Mouse (Mus musculus) neural tube, embryonic 13.5 days (tissue): ENCODE results near the gene Ankrd28. TPM values are rescaled to one million over a fixed set of nuclear protein-coding genes. Genes with fewer than 3 reads are reported as not detected.

Source experiments
- ATAC-seq: fragments of 200-750 bp; cut with Nextera tagmentation; 2 replicates; pipeline ENCODE4 v1.8.0; 2017; ENCODE audit warnings: low read depth, mild to moderate bottlenecking, moderate TSS enrichment, moderate library complexity
- H3K27ac ChIP-seq: fragments of 300-500 bp; sonication (generic); replicated peaks from 2 replicates; pipeline ENCODE4 v1.5.1; 2015; ENCODE audit warnings: moderate library complexity, mild to moderate bottlenecking, inconsistent platforms
- H3K27me3 ChIP-seq: fragments of 300-500 bp; sonication (generic); 2 replicates; pipeline ENCODE4 v1.6.1; 2015; ENCODE audit warnings: mild to moderate bottlenecking, inconsistent platforms
- H3K36me3 ChIP-seq: fragments of 300-500 bp; sonication (generic); 2 replicates; pipeline ENCODE4 v1.6.1; 2015; ENCODE audit warnings: mild to moderate bottlenecking, inconsistent platforms
- H3K4me1 ChIP-seq: fragments of 300-500 bp; sonication (generic); replicated peaks from 2 replicates; pipeline ENCODE4 v1.6.1; 2015; ENCODE audit warnings: inconsistent platforms
- H3K4me2 ChIP-seq: fragments of 300-500 bp; sonication (generic); 2 replicates; pipeline ENCODE4 v1.6.1; 2015; ENCODE audit warnings: inconsistent platforms, mild to moderate bottlenecking, moderate library complexity
- H3K4me3 ChIP-seq: fragments of 300-500 bp; sonication (generic); 2 replicates; pipeline ENCODE4 v1.5.1; 2015; ENCODE audit warnings: mild to moderate bottlenecking, inconsistent platforms
- H3K9ac ChIP-seq: fragments of 300-500 bp; sonication (generic); 2 replicates; pipeline ENCODE4 v1.6.1; 2015; ENCODE audit warnings: moderate library complexity, mild to moderate bottlenecking, inconsistent platforms
- H3K9me3 ChIP-seq: fragments of 300-500 bp; sonication (generic); 2 replicates; pipeline ENCODE4 v1.6.1; 2016; ENCODE audit warnings: inconsistent platforms
- WGBS: fragments of 180-500 bp; shearing (Covaris S2); methylation state at CpG from one replicate; pipeline ENCODE4 v1.1.7; 2015; 5-methylcytosine and 5-hydroxymethylcytosine counted together
- polyA plus RNA-seq: library from polyadenylated mRNA; unstranded; fragments of >200 nt; fragmentation: Nextera tagmentation; extraction: Ambion mirVana; gene quantifications from 2 replicates; pipeline ENCODE4 v1.2.1, GENCODE M21; 2015

Gene Ankrd28
- polyA plus RNA-seq, 1 experiment from 2014 or later: 7.9 TPM

DNA sequence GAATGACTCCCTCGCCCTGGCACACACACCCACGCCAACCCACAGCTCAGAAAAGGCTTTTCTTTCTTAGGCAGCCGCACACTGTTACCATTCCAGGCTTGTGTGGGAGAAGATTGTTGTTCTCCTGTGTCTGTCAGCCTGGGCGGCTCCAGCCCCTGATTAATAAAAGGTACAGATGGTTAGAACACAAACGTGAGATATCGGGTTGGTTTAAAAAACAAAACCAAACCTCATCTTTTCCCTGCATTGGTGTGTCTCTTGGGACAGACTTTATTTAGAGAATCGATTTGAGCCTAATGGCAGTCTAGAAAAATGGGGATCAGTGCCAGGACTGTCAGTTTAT lies 890 bp upstream of the Ankrd28 start:
- Histone ChIP-seq H3K4me2 (peak overlapping the region; percentile 66), H3K4me1 (peaks cover 16% of the 10 kb centered on the region), H3K36me3 (no peaks in the 10 kb centered on the region), H3K9ac (peak overlapping the region; percentile 81), H3K27ac (peak overlapping the region; percentile 92), H3K27me3 (no peaks in the 10 kb centered on the region), H3K9me3 (peaks cover 2% of the 10 kb centered on the region; the same call in 1 of the 2 replicates), H3K4me3 (peak overlapping the region; percentile 98)
- WGBS: 5% methylated on average over 7 of the region's 7 CpGs
- peak; percentile 43; the same call in 1 of the 2 replicates for ATAC-seq

DNA sequence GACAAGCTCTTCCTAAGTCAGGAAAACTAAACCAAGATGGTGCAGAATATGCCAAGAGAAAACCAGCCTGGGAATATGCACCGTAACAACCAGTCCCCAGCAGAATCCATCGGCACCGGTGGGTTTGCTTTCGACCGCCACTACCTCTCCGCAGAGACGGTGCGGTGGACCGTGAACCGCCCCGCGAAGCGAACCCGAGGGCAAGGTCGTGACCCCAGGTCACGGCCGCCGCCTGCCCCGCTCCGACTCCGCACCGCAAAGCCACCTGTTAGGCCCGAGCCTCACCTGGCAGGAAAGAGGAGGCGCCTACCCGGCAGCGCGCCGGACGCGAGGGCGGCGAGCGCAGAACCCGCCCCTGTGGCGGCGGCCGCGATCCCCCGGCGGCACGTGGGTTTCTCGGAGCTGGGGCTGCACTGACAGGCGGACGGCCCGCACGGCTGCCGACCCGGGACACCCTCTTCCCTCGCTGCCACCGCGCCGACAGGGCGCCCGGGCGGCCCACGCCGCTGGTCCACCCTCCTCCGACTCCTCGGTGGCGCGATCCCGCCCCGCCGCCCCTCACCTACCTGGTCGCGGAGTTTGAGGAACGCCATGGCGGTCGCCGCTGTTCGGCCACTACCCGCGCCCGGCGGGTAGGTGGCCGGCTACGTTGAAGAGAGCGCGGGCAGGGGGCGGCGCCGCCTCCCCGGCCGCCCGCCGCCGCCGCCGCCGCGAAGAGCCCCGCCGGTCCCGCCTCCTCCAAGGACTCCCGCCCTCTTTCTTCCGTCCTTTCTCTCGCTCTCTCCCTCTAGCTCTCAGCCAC lies 489 bp downstream of the Ankrd28 start:
- Histone ChIP-seq H3K4me3 (peak overlapping the region; percentile 98), H3K9ac (peak overlapping the region; percentile 85), H3K36me3 (no peaks in the 10 kb centered on the region), H3K27me3 (no peaks in the 10 kb centered on the region), H3K27ac (peak overlapping the region; percentile 92), H3K4me1 (peaks cover 16% of the 10 kb centered on the region), H3K4me2 (peak overlapping the region; percentile 93), H3K9me3 (no peaks in the 10 kb centered on the region)
- WGBS: under 1% methylated on average over 92 of the region's 97 CpGs
- no peak; the same call in 1 of the 2 replicates for ATAC-seq

GRCm38 (mm10) chr14:31827221-31827620 lies 3.2 kb downstream of the Ankrd28 start:
- no peaks in the 10 kb centered on the region for H3K9me3 ChIP-seq
- H3K36me3 ChIP-seq: no peaks in the 10 kb centered on the region
- no peak overlapping the region for H3K4me2 ChIP-seq
- ATAC-seq: no peak
- no peak overlapping the region for H3K4me3 ChIP-seq
- peaks cover 14% of the 10 kb centered on the region for H3K4me1 ChIP-seq
- no peak overlapping the region for H3K27ac ChIP-seq
- no peaks in the 10 kb centered on the region for H3K27me3 ChIP-seq
- H3K9ac ChIP-seq: no peak overlapping the region

DNA sequence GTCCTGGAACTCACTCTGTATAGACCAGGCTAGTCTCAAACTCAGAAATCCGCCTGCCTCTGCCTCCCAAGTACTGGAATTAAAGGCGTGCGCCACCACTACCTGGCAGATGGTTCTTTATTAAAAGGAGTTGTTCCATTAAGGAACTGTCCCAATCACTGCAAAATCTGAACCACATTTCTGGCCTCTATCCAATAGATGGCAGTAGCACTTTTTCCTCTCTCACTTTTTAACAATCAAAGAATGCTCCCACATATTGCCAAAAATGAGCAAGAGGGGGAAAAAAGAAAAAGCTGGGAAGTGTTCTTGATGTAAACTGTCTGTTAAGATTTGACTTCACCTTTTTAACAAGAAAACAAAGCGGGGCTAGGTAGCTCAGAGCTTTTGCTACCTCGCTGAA lies 20.5 kb downstream of the Ankrd28 start:
- Histone ChIP-seq H3K36me3 (peaks cover 5% of the 10 kb centered on the region; the same call in 1 of the 2 replicates), H3K9me3 (peaks cover 4% of the 10 kb centered on the region), H3K4me1 (no peaks in the 10 kb centered on the region), H3K4me3 (no peak overlapping the region), H3K4me2 (no peak overlapping the region), H3K9ac (no peak overlapping the region), H3K27me3 (no peaks in the 10 kb centered on the region), H3K27ac (no peak overlapping the region)
- no peak for ATAC-seq
- WGBS: 92% methylated on average over 5 of the region's 5 CpGs

GRCm38 (mm10) chr14:31803791-31804190 lies 26.7 kb downstream of the Ankrd28 start:
- H3K4me2 ChIP-seq: no peak overlapping the region
- peaks cover 5% of the 10 kb centered on the region; the same call in 1 of the 2 replicates for H3K36me3 ChIP-seq
- H3K4me1 ChIP-seq: no peaks in the 10 kb centered on the region; the same call in 1 of the 2 replicates
- H3K27me3 ChIP-seq: no peaks in the 10 kb centered on the region
- ATAC-seq: no peak
- no peak overlapping the region for H3K27ac ChIP-seq
- no peak overlapping the region for H3K9ac ChIP-seq
- H3K4me3 ChIP-seq: no peak overlapping the region
- H3K9me3 ChIP-seq: peaks cover 4% of the 10 kb centered on the region
- WGBS: 60% methylated on average over 2 of the region's 2 CpGs

GRCm38 (mm10) chr14:31800976-31801375 lies 29.5 kb downstream of the Ankrd28 start:
- H3K4me3 ChIP-seq: no peak overlapping the region
- H3K36me3 ChIP-seq: no peaks in the 10 kb centered on the region
- H3K9ac ChIP-seq: no peak overlapping the region
- H3K27me3 ChIP-seq: no peaks in the 10 kb centered on the region
- no peak overlapping the region for H3K4me2 ChIP-seq
- no peaks in the 10 kb centered on the region for H3K9me3 ChIP-seq
- 87% methylated on average over 7 of the region's 7 CpGs for WGBS
- no peak for ATAC-seq
- H3K27ac ChIP-seq: no peak overlapping the region
- no peaks in the 10 kb centered on the region; the same call in 1 of the 2 replicates for H3K4me1 ChIP-seq

DNA sequence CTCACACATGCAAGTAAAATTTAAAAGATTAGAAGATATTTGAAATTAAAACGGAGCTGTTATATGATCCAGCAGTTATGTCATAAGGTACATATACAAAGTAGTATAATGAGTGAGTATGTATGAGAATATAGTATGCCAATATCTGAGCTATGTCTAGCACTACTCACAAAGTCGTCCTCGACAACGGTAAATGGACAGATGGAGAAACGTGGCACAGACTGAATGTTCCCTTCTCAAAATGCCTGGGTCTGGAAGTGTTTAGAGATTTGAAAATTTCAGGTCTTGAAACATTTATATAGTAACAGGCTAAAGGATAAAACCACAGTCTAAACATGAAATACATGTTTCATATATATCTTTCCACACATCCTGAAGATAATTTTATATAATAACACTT lies 30.0 kb downstream of the Ankrd28 start:
- Histone ChIP-seq H3K4me3 (no peak overlapping the region), H3K27me3 (no peaks in the 10 kb centered on the region), H3K36me3 (no peaks in the 10 kb centered on the region), H3K27ac (no peak overlapping the region), H3K9me3 (no peaks in the 10 kb centered on the region), H3K4me1 (no peaks in the 10 kb centered on the region; the same call in 1 of the 2 replicates), H3K9ac (no peak overlapping the region), H3K4me2 (no peak overlapping the region)
- WGBS: 91% methylated on average over 5 of the region's 5 CpGs
- no peak for ATAC-seq

GRCm38 (mm10) chr14:31798937-31799336 lies 31.5 kb downstream of the Ankrd28 start:
- 76% methylated on average over 10 of the region's 10 CpGs for WGBS
- H3K36me3 ChIP-seq: no peaks in the 10 kb centered on the region

DNA sequence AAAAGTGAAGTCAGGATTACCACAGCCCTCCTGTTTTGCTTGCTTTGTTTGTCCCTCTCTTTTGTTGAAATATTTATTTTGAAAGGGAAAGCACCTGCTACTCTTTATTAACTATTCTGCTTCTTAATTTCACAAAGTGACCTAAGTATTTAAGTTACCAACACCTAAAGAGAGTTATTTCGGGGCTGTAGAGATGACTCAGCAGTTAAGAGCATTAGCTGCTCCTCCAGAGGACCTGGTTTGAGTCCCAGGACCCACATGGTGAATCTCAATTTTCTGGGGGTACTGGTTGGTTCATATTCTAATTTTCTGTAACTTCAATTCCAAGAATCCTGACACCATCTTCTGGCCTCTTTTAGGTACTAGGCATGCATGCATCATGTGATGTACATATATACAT lies 34.9 kb downstream of the Ankrd28 start:
- no peak overlapping the region for H3K4me2 ChIP-seq
- H3K27me3 ChIP-seq: no peaks in the 10 kb centered on the region
- H3K27ac ChIP-seq: no peak overlapping the region
- peaks cover 5% of the 10 kb centered on the region; the same call in 1 of the 2 replicates for H3K4me1 ChIP-seq
- no peak for ATAC-seq
- H3K9ac ChIP-seq: no peak overlapping the region
- H3K9me3 ChIP-seq: no peaks in the 10 kb centered on the region
- H3K36me3 ChIP-seq: no peaks in the 10 kb centered on the region
- no peak overlapping the region for H3K4me3 ChIP-seq
- WGBS: 65% methylated on average over 1 of the region's 1 CpGs

More at GRCm38 (mm10) chr14:31798937-31799336, 31.5 kb downstream of the Ankrd28 start:
- Histone ChIP-seq H3K9me3 (no peaks in the 10 kb centered on the region), H3K4me3 (no peak overlapping the region), H3K27ac (no peak overlapping the region), H3K4me1 (peaks cover 5% of the 10 kb centered on the region; the same call in 1 of the 2 replicates), H3K27me3 (no peaks in the 10 kb centered on the region), H3K4me2 (no peak overlapping the region), H3K9ac (no peak overlapping the region)
- no peak for ATAC-seq

GRCm38 (mm10) chr14:31794776-31795126 lies 35.7 kb downstream of the Ankrd28 start:
- ATAC-seq: no peak; the same call in 1 of the 2 replicates
- Histone ChIP-seq H3K9ac (no peak overlapping the region), H3K4me1 (peaks cover 5% of the 10 kb centered on the region; the same call in 1 of the 2 replicates), H3K27ac (no peak overlapping the region), H3K4me3 (no peak overlapping the region), H3K4me2 (no peak overlapping the region), H3K27me3 (no peaks in the 10 kb centered on the region), H3K9me3 (no peaks in the 10 kb centered on the region), H3K36me3 (no peaks in the 10 kb centered on the region)
- WGBS: 58% methylated on average over 1 of the region's 1 CpGs

GRCm38 (mm10) chr14:31793979-31794775 lies 36.3 kb downstream of the Ankrd28 start:
- Histone ChIP-seq H3K4me1 (peaks cover 5% of the 10 kb centered on the region; the same call in 1 of the 2 replicates), H3K27ac (no peak overlapping the region), H3K4me2 (no peak overlapping the region), H3K4me3 (no peak overlapping the region), H3K9me3 (no peaks in the 10 kb centered on the region), H3K36me3 (no peaks in the 10 kb centered on the region), H3K27me3 (no peaks in the 10 kb centered on the region), H3K9ac (no peak overlapping the region)
- ATAC-seq: peak; percentile 88
- WGBS: 60% methylated on average over 4 of the region's 4 CpGs

- Histone ChIP-seq H3K36me3 (no peaks in the 10 kb centered on the region), H3K4me1 (0 out of 2 replicates have a peak, but pooled peaks cover 5% of the 10 kb centered on the region), H3K27ac (no peak overlapping the region), H3K4me2 (no peak overlapping the region), H3K9me3 (no peaks in the 10 kb centered on the region), H3K4me3 (no peak overlapping the region), H3K9ac (no peak overlapping the region), H3K27me3 (no peaks in the 10 kb centered on the region)
- 59% methylated on average over 1 of the region's 1 CpGs for WGBS
- ATAC-seq: no peak
These were observed 39.7 kb downstream of the Ankrd28 start for GRCm38 (mm10) chr14:31790797-31791196.
